Mouse (Mus musculus) ES-Bruce4 (cell line): ENCODE results near the gene Rora. TPM values are rescaled to one million over a fixed set of nuclear protein-coding genes. Genes with fewer than 3 reads are reported as not detected.

Source experiments
- H3K27ac ChIP-seq: 2 replicates; pipeline ENCODE4 v1.5.1; 2012; ENCODE audit warnings: low read length, inconsistent platforms; ENCODE audit not compliant: insufficient read depth
- H3K27me3 ChIP-seq: 2 replicates; pipeline ENCODE4 v1.6.1; 2012; ENCODE audit warnings: mild to moderate bottlenecking, low read length, inconsistent platforms; ENCODE audit not compliant: control insufficient read depth, poor library complexity, insufficient read depth, severe bottlenecking
- H3K36me3 ChIP-seq: 2 replicates; pipeline ENCODE4 v1.6.1; 2012; ENCODE audit warnings: inconsistent platforms, mild to moderate bottlenecking, low read length, moderate library complexity; ENCODE audit not compliant: control insufficient read depth, poor library complexity, insufficient read depth, severe bottlenecking
- H3K4me1 ChIP-seq: one replicate; pipeline ENCODE4 v1.8.1; 2011; ENCODE audit warnings: low read length; ENCODE audit not compliant: control insufficient read depth, insufficient read depth
- H3K4me3 ChIP-seq: 2 replicates; pipeline ENCODE4 v1.5.1; 2011; ENCODE audit warnings: low read depth, mild to moderate bottlenecking, low read length
- H3K9ac ChIP-seq: 2 replicates; pipeline ENCODE4 v1.6.1; 2012; ENCODE audit warnings: low read depth, mild to moderate bottlenecking, inconsistent platforms; ENCODE audit not compliant: poor library complexity, severe bottlenecking
- H3K9me3 ChIP-seq: replicated peaks from 2 replicates; pipeline ENCODE4 v1.6.1; 2012; ENCODE audit warnings: mild to moderate bottlenecking, low read length, inconsistent platforms; ENCODE audit not compliant: control insufficient read depth, poor library complexity, insufficient read depth, severe bottlenecking
- CTCF ChIP-seq: IDR thresholded peaks from one replicate; pipeline ENCODE4 v1.8.1; 2011; ENCODE audit warnings: low read depth, low read length
- EP300 ChIP-seq: IDR thresholded peaks from 2 replicates; pipeline ENCODE4 v1.6.1; 2011; ENCODE audit warnings: low read depth, low read length; ENCODE audit not compliant: insufficient read depth
- POLR2A ChIP-seq: IDR thresholded peaks from one replicate; pipeline ENCODE4 v1.8.1; 2011; ENCODE audit warnings: low read length; ENCODE audit not compliant: insufficient read depth
- polyA plus RNA-seq: library from polyadenylated mRNA; stranded (reverse); fragments of >200 nt; gene quantifications from 2 replicates; pipeline ENCODE4 v1.2.4, GENCODE M21; 2011; ENCODE audit warnings: low read depth; ENCODE audit not compliant: missing spikeins, insufficient read depth, insufficient read length

Rora gene
- polyA plus RNA-seq, 1 experiment: 3.6 TPM

DNA sequence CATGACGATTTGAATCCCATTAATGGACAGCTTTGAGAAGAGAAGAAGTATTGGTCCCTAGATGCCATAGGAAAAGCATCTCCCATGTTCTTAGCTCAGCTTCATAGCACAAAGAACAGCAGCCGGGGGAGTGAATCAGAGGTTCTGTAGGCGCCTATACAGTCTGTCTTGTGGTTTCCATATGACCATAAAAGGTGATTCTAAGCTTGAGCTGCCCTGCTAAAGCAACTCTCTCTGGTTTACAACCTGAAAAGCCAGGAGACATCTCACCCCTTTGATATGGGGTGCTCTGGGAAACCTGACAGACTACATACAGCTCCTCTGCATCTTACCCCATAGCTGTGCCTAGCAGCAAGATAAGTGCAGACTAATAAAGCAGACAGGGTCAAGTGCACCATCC, 369.7 kb downstream of the Rora start:
- Histone ChIP-seq H3K4me3 (no peak overlapping the region), H3K27me3 (no peaks in the 10 kb centered on the region), H3K9me3 (no peaks in the 10 kb centered on the region), H3K27ac (no peak overlapping the region), H3K4me1 (no peaks in the 10 kb centered on the region), H3K9ac (no peak overlapping the region), H3K36me3 (no peaks in the 10 kb centered on the region)
- TF ChIP-seq EP300: no peak
- TF ChIP-seq CTCF: no peak
- no peak for TF ChIP-seq POLR2A

DNA sequence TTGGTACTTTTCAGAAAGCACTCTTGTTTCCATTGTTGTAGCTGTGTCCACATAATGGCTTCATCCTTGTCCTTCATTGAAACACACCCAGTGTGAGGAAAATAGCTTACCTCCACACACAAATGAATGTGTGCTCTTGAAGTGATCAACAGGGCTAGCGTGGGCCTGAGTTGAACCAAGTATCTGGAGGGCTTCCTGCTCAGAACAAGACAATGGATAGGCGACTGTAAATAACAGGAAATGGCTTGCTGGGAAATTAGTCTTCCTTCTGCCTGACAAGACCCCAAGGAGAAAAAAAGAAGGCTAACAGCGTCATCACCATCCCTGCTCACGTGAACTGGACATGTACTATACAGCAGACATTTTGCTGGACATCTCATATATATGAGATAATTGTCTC, 374.6 kb downstream of the Rora start:
- no peaks in the 10 kb centered on the region for H3K4me1 ChIP-seq

DNA sequence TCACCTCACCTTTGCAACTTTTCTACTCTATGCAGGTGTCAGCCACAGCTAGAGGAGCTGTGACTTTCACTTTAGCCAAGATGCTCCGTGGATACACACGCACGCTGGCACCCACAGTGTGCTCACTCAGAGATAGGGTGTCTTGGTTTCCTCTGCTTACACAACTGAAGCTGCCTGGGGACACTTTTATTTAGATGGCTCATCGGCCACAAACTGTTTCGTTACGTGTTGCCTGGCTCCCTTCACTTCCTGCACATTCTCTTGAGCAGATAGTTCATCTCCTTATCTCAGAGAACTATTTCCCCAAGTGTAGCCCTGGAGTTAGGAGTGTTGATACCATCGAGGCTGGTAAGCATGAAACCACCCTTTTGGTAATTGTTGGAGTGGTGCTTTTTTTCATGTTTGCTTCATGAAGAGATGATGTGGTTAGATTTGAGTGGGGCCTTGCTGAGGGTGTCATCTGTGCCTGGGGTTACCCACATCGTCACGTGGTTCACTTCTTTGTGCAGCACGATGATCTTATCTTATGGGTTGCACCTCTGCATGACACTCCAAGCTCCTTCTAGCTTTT, 380.8 kb downstream of the Rora start:
- H3K27ac ChIP-seq: no peak overlapping the region
- H3K4me1 ChIP-seq: no peaks in the 10 kb centered on the region
- H3K9ac ChIP-seq: no peak overlapping the region
- no peaks in the 10 kb centered on the region for H3K27me3 ChIP-seq
- H3K36me3 ChIP-seq: no peaks in the 10 kb centered on the region
- H3K9me3 ChIP-seq: no peaks in the 10 kb centered on the region
- TF ChIP-seq CTCF: no peak
- no peak for TF ChIP-seq EP300
- TF ChIP-seq POLR2A: no peak
- no peak overlapping the region for H3K4me3 ChIP-seq

More for the DNA sequence above, 374.6 kb downstream of the Rora start:
- H3K9ac ChIP-seq: no peak overlapping the region
- H3K27ac ChIP-seq: no peak overlapping the region
- no peak overlapping the region for H3K4me3 ChIP-seq
- H3K36me3 ChIP-seq: no peaks in the 10 kb centered on the region
- no peak for TF ChIP-seq CTCF
- no peak for TF ChIP-seq EP300
- no peak for TF ChIP-seq POLR2A
- H3K9me3 ChIP-seq: no peaks in the 10 kb centered on the region
- no peaks in the 10 kb centered on the region for H3K27me3 ChIP-seq

DNA sequence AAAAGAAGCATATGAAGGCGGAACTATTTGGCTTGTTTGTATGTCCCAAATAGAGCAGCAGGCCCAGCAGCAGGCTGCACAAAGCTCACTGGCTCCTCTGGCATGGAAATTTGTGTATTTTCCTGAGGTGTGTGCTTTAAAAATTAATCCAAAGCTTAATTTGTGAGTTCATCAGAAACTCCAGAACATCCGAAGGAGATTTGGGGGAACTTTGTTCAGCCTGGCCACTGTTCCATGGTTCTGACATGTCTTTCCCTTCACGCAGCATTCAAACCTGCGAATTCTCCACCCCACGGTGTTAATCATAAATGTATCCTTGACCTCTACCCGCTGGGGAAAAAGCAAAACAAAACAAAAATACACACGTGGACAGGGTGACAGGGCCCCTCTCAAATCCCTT, 381.9 kb downstream of the Rora start:
- no peak for TF ChIP-seq POLR2A
- no peak for TF ChIP-seq EP300
- TF ChIP-seq CTCF: no peak
- Histone ChIP-seq H3K9ac (no peak overlapping the region), H3K27ac (no peak overlapping the region), H3K4me1 (no peaks in the 10 kb centered on the region), H3K4me3 (no peak overlapping the region), H3K36me3 (no peaks in the 10 kb centered on the region), H3K27me3 (no peaks in the 10 kb centered on the region), H3K9me3 (no peaks in the 10 kb centered on the region)

DNA sequence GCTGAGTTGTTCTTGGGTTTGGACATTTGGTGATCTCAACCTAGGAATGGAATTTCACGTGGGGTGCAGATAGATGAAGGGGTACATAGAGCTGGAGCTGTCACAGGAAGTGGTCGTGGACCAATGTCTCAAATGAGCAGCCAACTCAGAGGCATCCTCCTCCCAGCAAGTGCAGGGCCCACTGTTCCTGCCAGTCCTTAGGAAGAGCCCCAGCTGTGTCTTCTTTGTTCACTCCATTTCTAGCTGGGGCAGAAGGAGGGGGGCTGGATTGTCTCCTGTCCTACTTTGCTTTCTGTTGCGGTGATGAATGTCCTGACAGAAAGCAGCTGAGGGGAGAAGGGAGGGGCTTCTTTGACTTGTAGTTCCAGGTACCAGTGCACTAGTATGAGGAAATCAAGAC, 382.7 kb downstream of the Rora start:
- no peak for TF ChIP-seq POLR2A
- TF ChIP-seq CTCF: no peak
- no peak for TF ChIP-seq EP300
- H3K9me3 ChIP-seq: no peaks in the 10 kb centered on the region
- H3K4me1 ChIP-seq: no peaks in the 10 kb centered on the region
- no peak overlapping the region for H3K27ac ChIP-seq
- H3K4me3 ChIP-seq: no peak overlapping the region
- H3K9ac ChIP-seq: no peak overlapping the region
- no peaks in the 10 kb centered on the region for H3K27me3 ChIP-seq
- H3K36me3 ChIP-seq: no peaks in the 10 kb centered on the region

DNA sequence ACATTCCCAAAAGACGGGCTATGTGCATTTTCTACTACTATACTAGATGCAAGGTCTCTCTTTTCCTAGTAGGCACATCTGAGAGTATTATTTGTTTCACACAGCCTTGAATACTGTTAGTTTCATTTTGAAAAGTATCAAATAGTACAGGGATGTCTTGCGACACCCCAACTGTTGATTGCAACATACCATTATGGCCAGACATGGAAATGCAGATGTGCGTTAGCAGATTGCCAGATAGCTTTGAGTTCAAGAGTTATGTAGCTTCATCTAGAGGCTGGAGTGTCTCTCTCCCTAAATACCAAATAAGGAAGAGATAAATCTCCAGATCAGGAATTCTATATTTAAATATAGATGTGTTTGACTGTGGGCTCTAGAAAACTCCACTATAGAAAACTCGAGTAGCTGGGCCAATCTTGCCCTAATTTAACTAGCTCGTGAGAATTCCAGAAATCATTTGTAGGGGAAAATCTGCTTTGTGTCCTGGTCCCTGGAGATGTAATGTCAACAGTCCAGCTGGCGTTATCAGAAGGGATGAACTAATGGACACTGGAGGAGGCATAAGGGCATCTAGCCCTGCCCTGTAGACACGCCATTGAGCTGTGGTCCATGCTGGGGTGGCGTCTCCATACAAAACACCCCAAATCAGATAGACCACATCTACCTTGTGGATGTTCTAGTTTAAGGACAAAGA, 390.5 kb downstream of the Rora start:
- peaks cover 4% of the 10 kb centered on the region; the same call in 1 of the 2 replicates for H3K9me3 ChIP-seq
- H3K27me3 ChIP-seq: no peaks in the 10 kb centered on the region
- no peak overlapping the region for H3K9ac ChIP-seq
- no peaks in the 10 kb centered on the region for H3K4me1 ChIP-seq
- H3K36me3 ChIP-seq: no peaks in the 10 kb centered on the region
- no peak for TF ChIP-seq EP300
- TF ChIP-seq CTCF: no peak
- no peak for TF ChIP-seq POLR2A
- H3K27ac ChIP-seq: no peak overlapping the region
- H3K4me3 ChIP-seq: no peak overlapping the region
